Mouse (Mus musculus): ENCODE measurements around the gene Ptprn. TPM values are rescaled to one million over a fixed set of nuclear protein-coding genes. Genes with fewer than 3 reads are reported as not detected.
A peak's percentile ranks its signal among the peaks of the same experiment; 100 is the strongest.
"Not testable (repeated sequence)": the region's sequence is repeated elsewhere in the genome, so short reads cannot be mapped to it uniquely, and the experiment has no call there.

Ptprn gene
- polyA plus RNA-seq, 1 experiment from 2014 or later, result 2.1 TPM

GRCm38 (mm10) chr1:75248041-75248772 lies 16.1 kb downstream of the Ptprn start:
- Histone ChIP-seq H3K4me1 (peaks cover 35% of the 10 kb centered on the region), H3K36me3 (replicated peaks) (peaks cover 14% of the 10 kb centered on the region), H3K9me3 (no peaks in the 10 kb centered on the region), H3K27ac (replicated peaks) (no peak overlapping the region; the same call in 1 of the 2 replicates), H3K27me3 (replicated peaks; ENCODE audit: low read depth, poor library complexity, severe bottlenecking) (peaks cover 17% of the 10 kb centered on the region), H3K4me3 (no peak overlapping the region)
- WGBS, result 53% methylated on average over 9 of the region's 9 CpGs
- no peak for DNase-seq (ENCODE audit: low spot score)

GRCm38 (mm10) chr1:75247071-75247930 lies 17.0 kb downstream of the Ptprn start:
- WGBS, result 79% methylated on average over 16 of the region's 16 CpGs
- Histone ChIP-seq H3K27ac (replicated peaks) (peak overlapping the region; percentile 44; the same call in 1 of the 2 replicates), H3K36me3 (replicated peaks) (peaks cover 19% of the 10 kb centered on the region), H3K27me3 (replicated peaks; ENCODE audit: low read depth, poor library complexity, severe bottlenecking) (peaks cover 8% of the 10 kb centered on the region), H3K4me3 (no peak overlapping the region), H3K4me1 (peaks cover 35% of the 10 kb centered on the region), H3K9me3 (no peaks in the 10 kb centered on the region)
- DNase-seq (ENCODE audit: low spot score), result no peak

- Histone ChIP-seq H3K27ac (replicated peaks) (no peak overlapping the region), H3K4me1 (peaks cover 21% of the 10 kb centered on the region), H3K9me3 (no peaks in the 10 kb centered on the region), H3K27me3 (replicated peaks; ENCODE audit: low read depth, poor library complexity, severe bottlenecking) (no peaks in the 10 kb centered on the region), H3K36me3 (replicated peaks) (peaks cover 31% of the 10 kb centered on the region), H3K4me3 (no peak overlapping the region)
- DNase-seq (ENCODE audit: low spot score), result peak; percentile 36
- 19% methylated on average over 4 of the region's 4 CpGs for WGBS
These were observed 19.5 kb downstream of the Ptprn start for GRCm38 (mm10) chr1:75244836-75245235.

- no peak overlapping the region for H3K27ac ChIP-seq (replicated peaks)
- DNase-seq (ENCODE audit: low spot score), result no peak
- H3K4me3 ChIP-seq, result no peak overlapping the region
- no peaks in the 10 kb centered on the region for H3K9me3 ChIP-seq
- WGBS, result 86% methylated on average over 12 of the region's 12 CpGs
- H3K4me1 ChIP-seq, result peaks cover 21% of the 10 kb centered on the region
- peaks cover 37% of the 10 kb centered on the region for H3K36me3 ChIP-seq (replicated peaks)
- H3K27me3 ChIP-seq (replicated peaks; ENCODE audit: low read depth, poor library complexity, severe bottlenecking), result no peaks in the 10 kb centered on the region
These were observed 20.0 kb downstream of the Ptprn start for GRCm38 (mm10) chr1:75244175-75244826.

- H3K4me3 ChIP-seq, result no peak overlapping the region
- H3K36me3 ChIP-seq (replicated peaks), result peaks cover 37% of the 10 kb centered on the region
- no peaks in the 10 kb centered on the region for H3K9me3 ChIP-seq
- no peaks in the 10 kb centered on the region for H3K27me3 ChIP-seq (replicated peaks; ENCODE audit: low read depth, poor library complexity, severe bottlenecking)
- H3K27ac ChIP-seq (replicated peaks), result no peak overlapping the region
- 91% methylated on average over 14 of the region's 14 CpGs for WGBS
- no peak for DNase-seq (ENCODE audit: low spot score)
- peaks cover 18% of the 10 kb centered on the region for H3K4me1 ChIP-seq
These were observed 20.9 kb downstream of the Ptprn start for GRCm38 (mm10) chr1:75243411-75243810.

GRCm38 (mm10) chr1:75239591-75239990 lies 24.7 kb downstream of the Ptprn start:
- 86% methylated on average over 10 of the region's 10 CpGs for WGBS
- DNase-seq (ENCODE audit: low spot score), result no peak
- H3K9me3 ChIP-seq, result no peaks in the 10 kb centered on the region
- H3K4me3 ChIP-seq, result no peak overlapping the region
- peaks cover 37% of the 10 kb centered on the region for H3K36me3 ChIP-seq (replicated peaks)
- no peak overlapping the region for H3K27ac ChIP-seq (replicated peaks)
- H3K4me1 ChIP-seq, result peaks cover 20% of the 10 kb centered on the region
- peaks cover 7% of the 10 kb centered on the region; the same call in 1 of the 2 replicates for H3K27me3 ChIP-seq (replicated peaks; ENCODE audit: low read depth, poor library complexity, severe bottlenecking)

GRCm38 (mm10) chr1:75236117-75237050 lies 27.9 kb downstream of the Ptprn start, which contains the start of gene Dnajb2:
Gene Dnajb2 (plus strand): TSS chr1:75236406.
- WGBS, result under 1% methylated on average over 64 of the region's 64 CpGs
- peak within 1 kb of the TSS; percentile 87 for H3K27ac ChIP-seq (replicated peaks)

GRCm38 (mm10) chr1:75234606-75235005 lies 29.7 kb downstream of the Ptprn start:
- peak; percentile 63 for DNase-seq (ENCODE audit: low spot score)
- Histone ChIP-seq H3K4me1 (peaks cover 20% of the 10 kb centered on the region), H3K36me3 (replicated peaks) (peaks cover 3% of the 10 kb centered on the region), H3K27ac (replicated peaks) (no peak overlapping the region), H3K9me3 (no peaks in the 10 kb centered on the region), H3K4me3 (no peak overlapping the region), H3K27me3 (replicated peaks; ENCODE audit: low read depth, poor library complexity, severe bottlenecking) (peaks cover 12% of the 10 kb centered on the region; the same call in 1 of the 2 replicates)
- WGBS, result 3% methylated on average over 8 of the region's 8 CpGs

More at GRCm38 (mm10) chr1:75236117-75237050, 27.9 kb downstream of the Ptprn start, which contains the start of gene Dnajb2:
- peak within 1 kb of the TSS; percentile 73 for H3K4me3 ChIP-seq
- peaks cover 20% of the 10 kb centered on the region for H3K4me1 ChIP-seq
- peaks cover 16% of the 10 kb centered on the region for H3K36me3 ChIP-seq (replicated peaks)
- DNase-seq (ENCODE audit: low spot score), result peak; percentile 90
- H3K9me3 ChIP-seq, result no peaks in the 10 kb centered on the region
- H3K27me3 ChIP-seq (replicated peaks; ENCODE audit: low read depth, poor library complexity, severe bottlenecking), result peaks cover 12% of the 10 kb centered on the region; the same call in 1 of the 2 replicates

- not testable (repeated sequence) for H3K36me3 ChIP-seq (replicated peaks); H3K4me3 ChIP-seq; H3K27ac ChIP-seq (replicated peaks); DNase-seq (ENCODE audit: low spot score); H3K9me3 ChIP-seq
- peaks cover 12% of the 10 kb centered on the region; the same call in 1 of the 2 replicates for H3K27me3 ChIP-seq (replicated peaks; ENCODE audit: low read depth, poor library complexity, severe bottlenecking)
- 59% methylated on average over 4 of the region's 4 CpGs for WGBS
- peaks cover 18% of the 10 kb centered on the region for H3K4me1 ChIP-seq
These were observed 31.8 kb downstream of the Ptprn start for GRCm38 (mm10) chr1:75232489-75232888.

- no peak for DNase-seq (ENCODE audit: low spot score)
- H3K36me3 ChIP-seq (replicated peaks), result no peaks in the 10 kb centered on the region
- 69% methylated on average over 5 of the region's 5 CpGs for WGBS
- no peaks in the 10 kb centered on the region for H3K9me3 ChIP-seq
- no peak within 1 kb of the TSS for H3K4me3 ChIP-seq
- H3K27me3 ChIP-seq (replicated peaks; ENCODE audit: low read depth, poor library complexity, severe bottlenecking), result peaks cover 12% of the 10 kb centered on the region
- H3K4me1 ChIP-seq, result peaks cover 11% of the 10 kb centered on the region
- no peak within 1 kb of the TSS for H3K27ac ChIP-seq (replicated peaks)
These were observed 32.6 kb downstream of the Ptprn start, which contains the start of gene A630095N17Rik for GRCm38 (mm10) chr1:75231664-75232152. Gene A630095N17Rik (minus strand): TSS chr1:75232102.

GRCm38 (mm10) chr1:75231224-75231623 lies 33.1 kb downstream of the Ptprn start:
- peaks cover 12% of the 10 kb centered on the region for H3K27me3 ChIP-seq (replicated peaks; ENCODE audit: low read depth, poor library complexity, severe bottlenecking)
- H3K4me3 ChIP-seq, result no peak overlapping the region
- DNase-seq (ENCODE audit: low spot score), result no peak
- peaks cover 6% of the 10 kb centered on the region; the same call in 1 of the 2 replicates for H3K4me1 ChIP-seq
- no peaks in the 10 kb centered on the region for H3K9me3 ChIP-seq
- 80% methylated on average over 4 of the region's 4 CpGs for WGBS
- no peaks in the 10 kb centered on the region for H3K36me3 ChIP-seq (replicated peaks)
- H3K27ac ChIP-seq (replicated peaks), result no peak overlapping the region
